Mouse (Mus musculus) limb, embryonic 15.5 days (tissue): ENCODE data around the gene Lima1. TPM values are rescaled to one million over a fixed set of nuclear protein-coding genes. Genes with fewer than 3 reads are reported as not detected.
"Not testable (repeated sequence)": the region's sequence is repeated elsewhere in the genome, so short reads cannot be mapped to it uniquely, and the experiment has no call there.

Experiments
- ATAC-seq: fragments of 200-750 bp; cut with Nextera tagmentation; 2 replicates; pipeline ENCODE4 v1.8.0; 2017; ENCODE audit warnings: low read depth, moderate TSS enrichment; ENCODE audit not compliant: insufficient number of reproducible peaks, low FRiP score, low TSS enrichment
- H3K27ac ChIP-seq: fragments of 300-500 bp; sonication (generic); 2 replicates; pipeline ENCODE4 v1.5.1; 2015; ENCODE audit warnings: moderate library complexity, mild to moderate bottlenecking, inconsistent platforms
- H3K27me3 ChIP-seq: fragments of 300-500 bp; sonication (generic); 2 replicates; pipeline ENCODE4 v1.6.1; 2015; ENCODE audit warnings: inconsistent platforms
- H3K36me3 ChIP-seq: fragments of 300-500 bp; sonication (generic); 2 replicates; pipeline ENCODE4 v1.6.1; 2015; ENCODE audit warnings: inconsistent platforms
- H3K4me1 ChIP-seq: fragments of 300-500 bp; sonication (generic); 2 replicates; pipeline ENCODE4 v1.6.1; 2015; ENCODE audit warnings: inconsistent platforms
- H3K4me2 ChIP-seq: fragments of 300-500 bp; sonication (generic); 2 replicates; pipeline ENCODE4 v1.6.1; 2015; ENCODE audit warnings: mild to moderate bottlenecking, inconsistent platforms
- H3K4me3 ChIP-seq: fragments of 300-500 bp; sonication (generic); 2 replicates; pipeline ENCODE4 v1.5.1; 2015; ENCODE audit warnings: mild to moderate bottlenecking, inconsistent platforms
- H3K9ac ChIP-seq: fragments of 300-500 bp; sonication (generic); 2 replicates; pipeline ENCODE4 v1.6.1; 2015; ENCODE audit warnings: inconsistent platforms
- H3K9me3 ChIP-seq: fragments of 300-500 bp; sonication (generic); 2 replicates; pipeline ENCODE4 v1.6.1; 2016; ENCODE audit warnings: inconsistent platforms
- WGBS: fragments of 180-500 bp; shearing (Covaris S2); methylation state at CpG from one replicate; pipeline ENCODE4 v1.1.7; 2015; 5-methylcytosine and 5-hydroxymethylcytosine counted together
- polyA plus RNA-seq: library from polyadenylated mRNA; unstranded; fragments of >200 nt; fragmentation: Nextera tagmentation; extraction: Ambion mirVana; gene quantifications from 2 replicates; pipeline ENCODE4 v1.2.1, GENCODE M21; 2015

Gene Lima1
- polyA plus RNA-seq, 1 experiment from 2014 or later: 91.6 TPM

- Histone ChIP-seq H3K27me3 (no peaks in the 10 kb centered on the region), H3K9me3 (no peaks in the 10 kb centered on the region), H3K4me2 (no peak overlapping the region), H3K4me3 (no peak overlapping the region), H3K9ac (no peak overlapping the region), H3K4me1 (peaks cover 9% of the 10 kb centered on the region), H3K27ac (no peak overlapping the region), H3K36me3 (no peaks in the 10 kb centered on the region)
- no peak for ATAC-seq
- WGBS: 63% methylated on average over 5 of the region's 5 CpGs
Measured at GRCm38 (mm10) chr15:99831535-99831934, 43.7 kb downstream of the Lima1 start.

- Histone ChIP-seq H3K9me3 (no peaks in the 10 kb centered on the region), H3K4me1 (peaks cover 5% of the 10 kb centered on the region), H3K4me2 (no peak overlapping the region), H3K9ac (no peak overlapping the region), H3K27ac (no peak overlapping the region), H3K27me3 (no peaks in the 10 kb centered on the region), H3K4me3 (no peak overlapping the region), H3K36me3 (no peaks in the 10 kb centered on the region)
- 66% methylated on average over 2 of the region's 2 CpGs for WGBS
- no peak for ATAC-seq
Measured at GRCm38 (mm10) chr15:99828061-99828460, 47.2 kb downstream of the Lima1 start.

GRCm38 (mm10) chr15:99826210-99826888 is 48.9 kb downstream of the Lima1 start:
- Histone ChIP-seq H3K4me3 (no peak overlapping the region), H3K27me3 (no peaks in the 10 kb centered on the region), H3K36me3 (no peaks in the 10 kb centered on the region), H3K9ac (no peak overlapping the region), H3K4me2 (no peak overlapping the region), H3K9me3 (no peaks in the 10 kb centered on the region), H3K27ac (no peak overlapping the region), H3K4me1 (peaks cover 5% of the 10 kb centered on the region)
- 72% methylated on average over 8 of the region's 8 CpGs for WGBS
- no peak for ATAC-seq

- WGBS: 80% methylated on average over 3 of the region's 3 CpGs
Measured at GRCm38 (mm10) chr15:99825211-99825610, 50.0 kb downstream of the Lima1 start.

GRCm38 (mm10) chr15:99823322-99823898 is 51.8 kb downstream of the Lima1 start:
- no peaks in the 10 kb centered on the region for H3K9me3 ChIP-seq
- H3K4me1 ChIP-seq: peaks cover 15% of the 10 kb centered on the region
- ATAC-seq: no peak
- 77% methylated on average over 8 of the region's 8 CpGs for WGBS
- H3K27me3 ChIP-seq: no peaks in the 10 kb centered on the region
- H3K4me2 ChIP-seq: no peak overlapping the region
- H3K27ac ChIP-seq: no peak overlapping the region
- H3K9ac ChIP-seq: no peak overlapping the region
- no peak overlapping the region for H3K4me3 ChIP-seq
- H3K36me3 ChIP-seq: no peaks in the 10 kb centered on the region

More at GRCm38 (mm10) chr15:99825211-99825610, 50.0 kb downstream of the Lima1 start:
- peak overlapping the region; percentile 17; the same call in 1 of the 2 replicates for H3K27ac ChIP-seq
- peaks cover 15% of the 10 kb centered on the region for H3K4me1 ChIP-seq
- no peak for ATAC-seq
- H3K4me3 ChIP-seq: no peak overlapping the region
- H3K36me3 ChIP-seq: no peaks in the 10 kb centered on the region
- no peak overlapping the region for H3K9ac ChIP-seq
- H3K9me3 ChIP-seq: no peaks in the 10 kb centered on the region
- H3K27me3 ChIP-seq: no peaks in the 10 kb centered on the region
- no peak overlapping the region for H3K4me2 ChIP-seq

- not testable (repeated sequence) for H3K4me3 ChIP-seq, H3K4me2 ChIP-seq, H3K36me3 ChIP-seq, H3K27ac ChIP-seq, H3K9me3 ChIP-seq, H3K27me3 ChIP-seq, ATAC-seq, H3K9ac ChIP-seq
- H3K4me1 ChIP-seq: peaks cover 15% of the 10 kb centered on the region
- WGBS: 84% methylated on average over 13 of the region's 13 CpGs
Measured at GRCm38 (mm10) chr15:99822501-99822900, 52.8 kb downstream of the Lima1 start.

- peaks cover 8% of the 10 kb centered on the region for H3K36me3 ChIP-seq
- no peaks in the 10 kb centered on the region for H3K9me3 ChIP-seq
- H3K9ac ChIP-seq: peak overlapping the region; percentile 74
- 0 out of 2 replicates have a peak, but pooled peaks have one; percentile 42 for ATAC-seq
- no peaks in the 10 kb centered on the region for H3K27me3 ChIP-seq
- peak overlapping the region; percentile 59 for H3K4me3 ChIP-seq
- peak overlapping the region; percentile 61 for H3K4me2 ChIP-seq
- peak overlapping the region; percentile 98 for H3K27ac ChIP-seq
- 4% methylated on average over 14 of the region's 14 CpGs for WGBS
- peaks cover 11% of the 10 kb centered on the region for H3K4me1 ChIP-seq
Measured at GRCm38 (mm10) chr15:99819621-99820279, 55.5 kb downstream of the Lima1 start.

GRCm38 (mm10) chr15:99819109-99819440 is 56.2 kb downstream of the Lima1 start:
- 1% methylated on average over 6 of the region's 6 CpGs for WGBS
- H3K9me3 ChIP-seq: no peaks in the 10 kb centered on the region
- peaks cover 8% of the 10 kb centered on the region for H3K36me3 ChIP-seq
- peak overlapping the region; percentile 59 for H3K4me3 ChIP-seq
- H3K27me3 ChIP-seq: no peaks in the 10 kb centered on the region
- peak overlapping the region; percentile 61 for H3K4me2 ChIP-seq
- peak overlapping the region; percentile 74 for H3K9ac ChIP-seq
- peak overlapping the region; percentile 98 for H3K27ac ChIP-seq
- H3K4me1 ChIP-seq: peaks cover 11% of the 10 kb centered on the region
- ATAC-seq: no peak

GRCm38 (mm10) chr15:99818321-99819108 is 56.7 kb downstream of the Lima1 start:
- ATAC-seq: peak; percentile 90
- Histone ChIP-seq H3K27ac (peak overlapping the region; percentile 98), H3K4me3 (peak overlapping the region; percentile 59), H3K9ac (peak overlapping the region; percentile 74), H3K27me3 (no peaks in the 10 kb centered on the region), H3K36me3 (peaks cover 13% of the 10 kb centered on the region), H3K4me2 (peak overlapping the region; percentile 61), H3K4me1 (peaks cover 11% of the 10 kb centered on the region), H3K9me3 (no peaks in the 10 kb centered on the region)
- WGBS: 2% methylated on average over 13 of the region's 13 CpGs

GRCm38 (mm10) chr15:99817343-99818235 is 57.7 kb downstream of the Lima1 start:
- peaks cover 15% of the 10 kb centered on the region for H3K4me1 ChIP-seq
- peak overlapping the region; percentile 61 for H3K4me2 ChIP-seq
- 0 out of 2 replicates have a peak overlapping the region, but pooled peaks have one; percentile 4 for H3K9ac ChIP-seq
- peaks cover 15% of the 10 kb centered on the region for H3K36me3 ChIP-seq
- H3K4me3 ChIP-seq: peak overlapping the region; percentile 59
- 8% methylated on average over 8 of the region's 8 CpGs for WGBS
- H3K9me3 ChIP-seq: no peaks in the 10 kb centered on the region
- ATAC-seq: no peak
- H3K27ac ChIP-seq: peak overlapping the region; percentile 98
- no peaks in the 10 kb centered on the region for H3K27me3 ChIP-seq

- no peak overlapping the region for H3K4me2 ChIP-seq
- H3K36me3 ChIP-seq: peaks cover 15% of the 10 kb centered on the region
- H3K4me1 ChIP-seq: peaks cover 22% of the 10 kb centered on the region
- no peak overlapping the region for H3K9ac ChIP-seq
- H3K9me3 ChIP-seq: no peaks in the 10 kb centered on the region
- no peak for ATAC-seq
- H3K27ac ChIP-seq: no peak overlapping the region
- H3K4me3 ChIP-seq: no peak overlapping the region
- WGBS: 92% methylated on average over 4 of the region's 4 CpGs
- no peaks in the 10 kb centered on the region for H3K27me3 ChIP-seq
Measured at GRCm38 (mm10) chr15:99815999-99816398, 59.3 kb downstream of the Lima1 start.
